Mouse (Mus musculus): Measurements from ENCODE around the gene Tmem62. TPM values are rescaled to one million over a fixed set of nuclear protein-coding genes. Genes with fewer than 3 reads are reported as not detected.

Gene Tmem62
- polyA plus RNA-seq (2015; fragmentation: Nextera tagmentation; extraction: Ambion mirVana) = 4.6 and 5.3 TPM in 2 replicates

- peak; percentile 72 for ATAC-seq
- H3K27ac ChIP-seq = no peak within 1 kb of the TSS; the same call in none of the 2 replicates
- 0 out of 2 replicates have a peak, but pooled peaks cover 9% of the 10 kb centered on the region for H3K4me1 ChIP-seq
- WGBS = 1% methylated on average over 66 of the region's 71 CpGs
- H3K4me3 ChIP-seq = peak within 1 kb of the TSS; percentile 71
- peak within 1 kb of the TSS; percentile 93 for H3K4me2 ChIP-seq
- peak within 1 kb of the TSS; percentile 79 for H3K9ac ChIP-seq
- no peaks in the 10 kb centered on the region for H3K36me3 ChIP-seq (ENCODE audit: poor library complexity, severe bottlenecking)
- H3K27me3 ChIP-seq = no peaks in the 10 kb centered on the region
- H3K9me3 ChIP-seq (replicated peaks) = no peaks in the 10 kb centered on the region
Observed at GRCm38 (mm10) chr2:120976990-120977925, at the start of gene Tmem62. Tmem62 (plus strand) TSS chr2:120977017.

GRCm38 (mm10) chr2:120933038-120933437 is 43.8 kb upstream of the Tmem62 start:
- ATAC-seq = no peak

GRCm38 (mm10) chr2:120951208-120951607 is 25.6 kb upstream of the Tmem62 start:
- no peaks in the 10 kb centered on the region for H3K9me3 ChIP-seq (replicated peaks)
- WGBS = 85% methylated on average over 5 of the region's 5 CpGs
- H3K9ac ChIP-seq = no peak overlapping the region
- no peaks in the 10 kb centered on the region for H3K27me3 ChIP-seq
- no peak overlapping the region for H3K27ac ChIP-seq
- H3K4me3 ChIP-seq = no peak overlapping the region
- no peak for ATAC-seq
- no peak overlapping the region for H3K4me2 ChIP-seq
- peaks cover 67% of the 10 kb centered on the region for H3K36me3 ChIP-seq (ENCODE audit: poor library complexity, severe bottlenecking)
- H3K4me1 ChIP-seq = no peaks in the 10 kb centered on the region

More at GRCm38 (mm10) chr2:120933038-120933437, 43.8 kb upstream of the Tmem62 start:
- no peak overlapping the region for H3K9ac ChIP-seq
- peaks cover 75% of the 10 kb centered on the region for H3K36me3 ChIP-seq (ENCODE audit: poor library complexity, severe bottlenecking)
- H3K27ac ChIP-seq = no peak overlapping the region
- no peak overlapping the region for H3K4me2 ChIP-seq
- H3K4me3 ChIP-seq = no peak overlapping the region
- 97% methylated on average over 3 of the region's 3 CpGs for WGBS
- no peaks in the 10 kb centered on the region for H3K4me1 ChIP-seq
- H3K9me3 ChIP-seq (replicated peaks) = no peaks in the 10 kb centered on the region
- H3K27me3 ChIP-seq = no peaks in the 10 kb centered on the region

GRCm38 (mm10) chr2:120952176-120952938 is 24.5 kb upstream of the Tmem62 start:
- Histone ChIP-seq H3K4me2 (no peak overlapping the region), H3K27ac (no peak overlapping the region), H3K4me3 (no peak overlapping the region), H3K4me1 (no peaks in the 10 kb centered on the region), H3K9me3 (replicated peaks) (no peaks in the 10 kb centered on the region), H3K27me3 (no peaks in the 10 kb centered on the region), H3K9ac (no peak overlapping the region), H3K36me3 (ENCODE audit: poor library complexity, severe bottlenecking) (peaks cover 57% of the 10 kb centered on the region)
- no peak for ATAC-seq
- WGBS = 79% methylated on average over 2 of the region's 2 CpGs

- Histone ChIP-seq H3K36me3 (ENCODE audit: poor library complexity, severe bottlenecking) (peaks cover 19% of the 10 kb centered on the region), H3K27me3 (no peaks in the 10 kb centered on the region), H3K9ac (no peak overlapping the region), H3K4me1 (no peaks in the 10 kb centered on the region), H3K27ac (no peak overlapping the region), H3K9me3 (replicated peaks) (no peaks in the 10 kb centered on the region), H3K4me3 (no peak overlapping the region), H3K4me2 (no peak overlapping the region)
- WGBS = 91% methylated on average over 2 of the region's 2 CpGs
- no peak for ATAC-seq
Observed at GRCm38 (mm10) chr2:120959363-120959762, 17.5 kb upstream of the Tmem62 start.

- Histone ChIP-seq H3K4me1 (no peaks in the 10 kb centered on the region), H3K4me3 (no peak overlapping the region), H3K27me3 (no peaks in the 10 kb centered on the region), H3K27ac (no peak overlapping the region), H3K9ac (no peak overlapping the region), H3K4me2 (no peak overlapping the region), H3K36me3 (ENCODE audit: poor library complexity, severe bottlenecking) (peaks cover 15% of the 10 kb centered on the region), H3K9me3 (replicated peaks) (no peaks in the 10 kb centered on the region)
- WGBS = 94% methylated on average over 5 of the region's 5 CpGs
- ATAC-seq = no peak
Observed at GRCm38 (mm10) chr2:120959827-120960226, 17.0 kb upstream of the Tmem62 start.

- H3K27ac ChIP-seq = no peak overlapping the region
- H3K4me3 ChIP-seq = no peak overlapping the region
- 91% methylated on average over 1 of the region's 1 CpGs for WGBS
- H3K4me1 ChIP-seq = no peaks in the 10 kb centered on the region
- H3K4me2 ChIP-seq = no peak overlapping the region
- peaks cover 10% of the 10 kb centered on the region for H3K36me3 ChIP-seq (ENCODE audit: poor library complexity, severe bottlenecking)
- H3K27me3 ChIP-seq = no peaks in the 10 kb centered on the region
- ATAC-seq = no peak
- H3K9ac ChIP-seq = no peak overlapping the region
- H3K9me3 ChIP-seq (replicated peaks) = no peaks in the 10 kb centered on the region
Observed at GRCm38 (mm10) chr2:120960261-120960660, 16.6 kb upstream of the Tmem62 start.

- Histone ChIP-seq H3K36me3 (ENCODE audit: poor library complexity, severe bottlenecking) (peaks cover 10% of the 10 kb centered on the region), H3K27ac (no peak overlapping the region), H3K4me1 (peaks cover 4% of the 10 kb centered on the region; the same call in 1 of the 2 replicates), H3K9ac (no peak overlapping the region), H3K27me3 (no peaks in the 10 kb centered on the region), H3K4me2 (no peak overlapping the region), H3K9me3 (replicated peaks) (no peaks in the 10 kb centered on the region), H3K4me3 (no peak overlapping the region)
- WGBS = 93% methylated on average over 7 of the region's 7 CpGs
- no peak for ATAC-seq
Observed at GRCm38 (mm10) chr2:120963110-120963509, 13.7 kb upstream of the Tmem62 start.

- H3K27me3 ChIP-seq = no peaks in the 10 kb centered on the region
- no peaks in the 10 kb centered on the region for H3K36me3 ChIP-seq (ENCODE audit: poor library complexity, severe bottlenecking)
- no peak overlapping the region for H3K4me2 ChIP-seq
- peaks cover 20% of the 10 kb centered on the region for H3K4me1 ChIP-seq
- no peak overlapping the region for H3K4me3 ChIP-seq
- H3K27ac ChIP-seq = no peak overlapping the region
- ATAC-seq = no peak
- WGBS = 86% methylated on average over 3 of the region's 3 CpGs
- no peak overlapping the region for H3K9ac ChIP-seq
- no peaks in the 10 kb centered on the region for H3K9me3 ChIP-seq (replicated peaks)
Observed at GRCm38 (mm10) chr2:120965486-120965885, 11.3 kb upstream of the Tmem62 start.

GRCm38 (mm10) chr2:120970045-120970539 is 6.7 kb upstream of the Tmem62 start:
- Histone ChIP-seq H3K9me3 (replicated peaks) (no peaks in the 10 kb centered on the region), H3K4me3 (peak overlapping the region; percentile 84), H3K9ac (peak overlapping the region; percentile 85), H3K27ac (peak overlapping the region; percentile 85), H3K27me3 (no peaks in the 10 kb centered on the region), H3K4me1 (peaks cover 28% of the 10 kb centered on the region), H3K36me3 (ENCODE audit: poor library complexity, severe bottlenecking) (no peaks in the 10 kb centered on the region), H3K4me2 (peak overlapping the region; percentile 70)
- peak; percentile 85 for ATAC-seq
- WGBS = under 1% methylated on average over 23 of the region's 23 CpGs

GRCm38 (mm10) chr2:120970559-120971080 is 6.2 kb upstream of the Tmem62 start, which contains the start of gene Ubr1:
Ubr1 (minus strand) TSS chr2:120970715.
- Histone ChIP-seq H3K4me2 (peak within 1 kb of the TSS; percentile 70), H3K9me3 (replicated peaks) (no peaks in the 10 kb centered on the region), H3K4me3 (peak within 1 kb of the TSS; percentile 84), H3K27ac (peak within 1 kb of the TSS; percentile 85), H3K9ac (peak within 1 kb of the TSS; percentile 85), H3K36me3 (ENCODE audit: poor library complexity, severe bottlenecking) (no peaks in the 10 kb centered on the region), H3K27me3 (no peaks in the 10 kb centered on the region), H3K4me1 (peaks cover 28% of the 10 kb centered on the region)
- under 1% methylated on average over 39 of the region's 39 CpGs for WGBS
- ATAC-seq = peak; percentile 88

Data from forebrain, embryonic 13.5 days (tissue).